Mouse (Mus musculus) intestine, embryonic 14.5 days (tissue): Measurements from ENCODE around the gene Prss42. TPM values are rescaled to one million over a fixed set of nuclear protein-coding genes. Genes with fewer than 3 reads are reported as not detected.

Experiments
- polyA plus RNA-seq: library from polyadenylated mRNA; unstranded; fragments of >200 nt; fragmentation: Nextera tagmentation; extraction: Ambion mirVana; gene quantifications from 2 replicates; pipeline ENCODE4 v1.2.1, GENCODE M21; 2014

Gene Prss42
- polyA plus RNA-seq, 1 experiment from 2014 or later: not detected

Other genes starting within 250 kb of the Prss42 start
- gene Nradd, start 173.7 kb upstream of the Prss42 start, polyA plus RNA-seq: 21.9 and 23.4 TPM in 2 replicates
- 4.0 and 4.7 TPM in 2 replicates for gene Nbeal2, start 144.0 kb upstream of the Prss42 start, polyA plus RNA-seq
- 177 and 187 TPM in 2 replicates for gene Ccdc12, start 141.7 kb upstream of the Prss42 start, polyA plus RNA-seq
- gene Myl3, start 56.3 kb upstream of the Prss42 start, polyA plus RNA-seq: 0.23 and 1.6 TPM in 2 replicates
- 25.7 and 26.7 TPM in 2 replicates for gene Pth1r, start 51.0 kb upstream of the Prss42 start, polyA plus RNA-seq
- gene Prss44, start 15.8 kb downstream of the Prss42 start, polyA plus RNA-seq: not detected in 2 replicates
- not detected in 2 replicates for gene Prss43, start 28.5 kb downstream of the Prss42 start, polyA plus RNA-seq
- not detected in 2 replicates for gene Prss45, start 36.4 kb downstream of the Prss42 start, polyA plus RNA-seq
- gene Prss46, start 46.3 kb downstream of the Prss42 start, polyA plus RNA-seq: not detected in 2 replicates
- gene Prss50, start 59.8 kb downstream of the Prss42 start, polyA plus RNA-seq: 0.28 and 0.68 TPM in 2 replicates
- 5.0 and 5.9 TPM in 2 replicates for gene Als2cl, start 81.7 kb downstream of the Prss42 start, polyA plus RNA-seq
- 0.40 and 0.54 TPM in 2 replicates for gene Tmie, start 81.9 kb downstream of the Prss42 start, polyA plus RNA-seq
- gene Fam240a, start 118.7 kb downstream of the Prss42 start, polyA plus RNA-seq: not detected in 2 replicates
- gene Tdgf1, start 148.0 kb downstream of the Prss42 start, polyA plus RNA-seq: not detected in 2 replicates
- gene Lrrc2, start 153.4 kb downstream of the Prss42 start, polyA plus RNA-seq: 0.12 and 0.27 TPM in 2 replicates
- 0.14 TPM in 1 of 2 replicates, not detected in the other for gene Rtp3, start 192.4 kb downstream of the Prss42 start, polyA plus RNA-seq
- 1.5 and 1.6 TPM in 2 replicates for gene Ltf, start 221.1 kb downstream of the Prss42 start, polyA plus RNA-seq